Mouse (Mus musculus): ENCODE data around the gene Clec4b1.
"Not testable (repeated sequence)": the region's sequence is repeated elsewhere in the genome, so short reads cannot be mapped to it uniquely, and the experiment has no call there.

Clec4b1 gene

DNA sequence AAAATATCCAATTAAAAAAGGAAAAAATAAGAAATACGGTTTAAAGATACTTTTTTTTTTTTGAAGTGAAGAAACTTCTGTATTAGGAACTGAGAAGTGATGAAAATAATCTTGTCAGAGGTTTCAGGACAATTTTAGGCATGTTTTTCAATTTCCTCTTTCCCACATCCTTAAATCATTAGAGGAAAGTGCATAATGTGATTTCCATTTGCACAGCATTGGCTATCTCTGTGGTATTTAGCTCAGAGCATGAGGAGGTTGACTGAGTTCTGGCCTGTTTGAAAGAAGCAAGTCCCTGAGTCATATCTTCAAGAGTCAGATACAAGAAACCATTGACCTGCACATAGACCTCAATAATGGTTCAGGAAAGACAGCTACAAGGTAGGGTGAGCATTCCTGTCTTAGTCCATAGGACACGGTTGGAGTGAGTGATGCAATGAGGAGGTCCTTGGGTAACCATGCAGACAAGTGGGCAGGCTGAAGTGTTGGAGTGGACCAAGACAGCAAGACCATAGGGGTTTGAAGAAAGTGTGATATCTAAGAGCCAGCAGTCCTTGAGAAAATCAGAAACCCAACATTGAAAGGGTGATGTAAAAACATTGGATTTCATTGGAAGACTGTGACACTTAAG, at the start of gene Clec4b1:
Gene Clec4b1 (plus strand): TSS at position 221 of the 631 bp plus-strand sequence.
- DNase-seq (ENCODE audit: low read depth, low spot score), result no peak

DNA sequence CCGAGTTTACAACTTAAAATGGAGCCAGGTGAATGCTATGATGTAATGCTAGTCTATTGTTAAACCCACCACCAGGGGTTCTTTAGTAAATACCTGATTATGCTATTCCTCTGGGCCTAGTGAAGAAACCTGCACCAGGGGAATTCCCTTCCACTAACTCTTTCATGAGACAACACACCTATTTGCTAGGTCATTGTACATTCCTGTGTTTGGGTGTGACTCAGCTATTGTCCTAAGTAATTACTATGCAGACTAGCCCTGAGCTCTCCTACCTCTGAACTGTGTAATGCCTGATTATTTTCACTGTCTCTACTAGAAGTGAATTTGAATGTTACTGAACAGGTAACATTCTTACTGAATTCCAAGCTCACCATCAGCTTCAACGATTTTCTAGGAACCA, 45.1 kb upstream of the Clec4b1 start:
- not testable (repeated sequence) for DNase-seq (ENCODE audit: low read depth, low spot score)

- no peak for DNase-seq (ENCODE audit: low read depth, low spot score)
Observed at GRCm38 (mm10) chr6:123005591-123005990, 44.2 kb upstream of the Clec4b1 start.

DNA sequence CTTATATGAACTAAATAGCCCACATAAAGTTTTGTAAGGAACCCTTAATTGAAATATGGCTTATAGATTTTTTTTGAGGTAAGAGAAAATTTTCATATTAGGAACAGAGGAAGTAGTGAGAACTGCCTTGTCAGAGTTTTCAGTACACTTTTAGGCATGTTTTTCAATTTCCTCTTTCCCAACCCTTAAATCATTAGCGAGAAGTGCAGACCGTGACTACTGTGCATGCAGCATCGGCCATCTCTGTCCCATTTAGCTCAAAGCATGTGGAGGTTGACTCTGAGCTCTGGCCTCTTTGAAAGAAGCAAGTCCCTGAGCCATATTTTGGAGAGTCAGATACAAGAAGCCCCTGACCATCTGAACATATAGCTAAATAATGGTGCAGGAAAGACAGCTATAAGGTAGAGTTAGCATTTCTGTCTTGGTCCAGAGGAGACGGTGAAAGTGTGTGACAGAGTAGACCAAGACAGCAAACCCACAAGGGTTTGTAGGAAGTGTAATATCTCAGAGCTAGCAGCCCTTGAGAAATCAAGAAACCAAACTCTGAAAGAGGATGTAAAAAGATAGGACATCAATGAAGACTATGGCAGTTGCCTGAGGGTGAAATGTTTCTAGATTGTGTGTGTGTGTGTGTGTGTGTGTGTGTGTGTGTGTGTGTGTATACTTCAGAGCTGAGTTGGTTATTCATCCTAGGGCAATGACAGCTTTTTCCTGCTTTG, 45.5 kb downstream of the Clec4b1 start:
- no peak for DNase-seq (ENCODE audit: low read depth, low spot score)

GRCm38 (mm10) chr6:123106128-123106527, 56.4 kb downstream of the Clec4b1 start, which contains the start of gene Clec4a2:
Gene Clec4a2, plus strand, starts transcription at chr6:123106428.
- DNase-seq (ENCODE audit: low read depth, low spot score), result not testable (repeated sequence)

Measured in CD4-positive helper T cell, adult 2 months (primary cell).